Mouse (Mus musculus): ENCODE results near the gene Ankrd44. TPM values are rescaled to one million over a fixed set of nuclear protein-coding genes. Genes with fewer than 3 reads are reported as not detected.

Ankrd44 gene
- total RNA-seq, 2 experiments from 2014 or later: 5.1 to 6.2 TPM

GRCm38 (mm10) chr1:54897726-54898125, 28.5 kb downstream of the Ankrd44 start:
- DNase-seq: no peak
- intact Hi-C loops (cut with DNase I): no loop called here

GRCm38 (mm10) chr1:54896109-54897085, 29.8 kb downstream of the Ankrd44 start:
- intact Hi-C loops (cut with DNase I): no loop called here
- DNase-seq: no peak

GRCm38 (mm10) chr1:54888449-54888848, 37.7 kb downstream of the Ankrd44 start:
- DNase-seq: no peak
- intact Hi-C loops (cut with DNase I): no loop called here

GRCm38 (mm10) chr1:54887873-54888272, 38.3 kb downstream of the Ankrd44 start:
- intact Hi-C loops (cut with DNase I): no loop called here
- no peak for DNase-seq

GRCm38 (mm10) chr1:54882856-54883467, 43.2 kb downstream of the Ankrd44 start:
- intact Hi-C loops (cut with DNase I): no loop called here
- no peak for DNase-seq

- intact Hi-C loops (cut with DNase I): no loop called here
Measured at GRCm38 (mm10) chr1:54881523-54881922, 44.7 kb downstream of the Ankrd44 start.

GRCm38 (mm10) chr1:54877423-54878073, 48.6 kb downstream of the Ankrd44 start:
- intact Hi-C loops (cut with DNase I): no loop called here
- no peak for DNase-seq

More at GRCm38 (mm10) chr1:54881523-54881922, 44.7 kb downstream of the Ankrd44 start:
- DNase-seq: no peak

GRCm38 (mm10) chr1:54877014-54877413, 49.2 kb downstream of the Ankrd44 start:
- intact Hi-C loops (cut with DNase I): no loop called here
- no peak for DNase-seq

- intact Hi-C loops (cut with DNase I): no loop called here
- DNase-seq: no peak
Measured at GRCm38 (mm10) chr1:54874094-54874493, 52.1 kb downstream of the Ankrd44 start.

- no peak for DNase-seq
- intact Hi-C loops (cut with DNase I): no loop called here
Measured at GRCm38 (mm10) chr1:54872857-54873616, 53.1 kb downstream of the Ankrd44 start.

- intact Hi-C loops (cut with DNase I): no loop called here
- no peak for DNase-seq
Measured at GRCm38 (mm10) chr1:54871321-54871720, 54.9 kb downstream of the Ankrd44 start.

GRCm38 (mm10) chr1:54870634-54871033, 55.6 kb downstream of the Ankrd44 start:
- DNase-seq: no peak
- intact Hi-C loops (cut with DNase I): no loop called here

- intact Hi-C loops (cut with DNase I): no loop called here
- DNase-seq: no peak
Measured at GRCm38 (mm10) chr1:54867226-54867625, 59.0 kb downstream of the Ankrd44 start.

GRCm38 (mm10) chr1:54866131-54866530, 60.1 kb downstream of the Ankrd44 start:
- no peak for DNase-seq
- intact Hi-C loops (cut with DNase I): no loop called here

- DNase-seq: no peak
- intact Hi-C loops (cut with DNase I): no loop called here
Measured at GRCm38 (mm10) chr1:54864928-54865652, 61.1 kb downstream of the Ankrd44 start.

GRCm38 (mm10) chr1:54860361-54860760, 65.8 kb downstream of the Ankrd44 start:
- intact Hi-C loops (cut with DNase I): no loop called here
- no peak for DNase-seq

- DNase-seq: no peak
- intact Hi-C loops (cut with DNase I): no loop called here
Measured at GRCm38 (mm10) chr1:54859876-54860275, 66.3 kb downstream of the Ankrd44 start.

- no peak for DNase-seq
- intact Hi-C loops (cut with DNase I): no loop called here
Measured at GRCm38 (mm10) chr1:54858898-54859297, 67.3 kb downstream of the Ankrd44 start.

GRCm38 (mm10) chr1:54856502-54856901, 69.7 kb downstream of the Ankrd44 start:
- no peak for DNase-seq
- intact Hi-C loops (cut with DNase I): no loop called here

- DNase-seq: no peak
- intact Hi-C loops (cut with DNase I): no loop called here
Measured at GRCm38 (mm10) chr1:54855970-54856369, 70.2 kb downstream of the Ankrd44 start.

Measured in gastrocnemius, postnatal 36 days (tissue).